Mouse (Mus musculus): Measurements from ENCODE around the gene Fkbp10. TPM values are rescaled to one million over a fixed set of nuclear protein-coding genes. Genes with fewer than 3 reads are reported as not detected.
A peak's percentile ranks its signal among the peaks of the same experiment; 100 is the strongest.

The Fkbp10 gene
- polyA plus RNA-seq, 1 experiment from 2014 or later: 146 TPM

- peaks cover 40% of the 10 kb centered on the region for H3K4me1 ChIP-seq (ENCODE audit: insufficient read depth)
- H3K9me3 ChIP-seq (ENCODE audit: low read depth, low read length): no peaks in the 10 kb centered on the region
- no peak for TF ChIP-seq CTCF (IDR thresholded peaks at IDR 0.05; ENCODE audit: low read depth)
- 54% methylated on average over 7 of the region's 7 CpGs for WGBS
- no peak overlapping the region for H3K27ac ChIP-seq (ENCODE audit: low read depth)
- no peak overlapping the region for H3K4me3 ChIP-seq (ENCODE audit: low read depth, low read length)
- DNase-seq (no peak), ATAC-seq (ENCODE audit: insufficient read depth) (no peak)
- H3K9ac ChIP-seq: no peak overlapping the region
- no peaks in the 10 kb centered on the region for H3K36me3 ChIP-seq (ENCODE audit: insufficient read depth)
- no peaks in the 10 kb centered on the region for H3K27me3 ChIP-seq (ENCODE audit: insufficient read depth, low read length)
- H3K4me2 ChIP-seq: no peak overlapping the region
These were observed 21.8 kb upstream of the Fkbp10 start for GRCm38 (mm10) chr11:100393733-100394132.

- peak overlapping the region; percentile 90; the same call in 1 of the 2 replicates for H3K27ac ChIP-seq (ENCODE audit: low read depth)
- TF ChIP-seq CTCF (IDR thresholded peaks at IDR 0.05; ENCODE audit: low read depth): no peak
- H3K9ac ChIP-seq: no peak overlapping the region
- WGBS: 42% methylated on average over 5 of the region's 5 CpGs
- ATAC-seq (ENCODE audit: insufficient read depth) (no peak), DNase-seq (no peak)
- peaks cover 38% of the 10 kb centered on the region for H3K4me1 ChIP-seq (ENCODE audit: insufficient read depth)
- H3K9me3 ChIP-seq (ENCODE audit: low read depth, low read length): no peaks in the 10 kb centered on the region
- H3K4me3 ChIP-seq (ENCODE audit: low read depth, low read length): peak overlapping the region; percentile 72
- H3K4me2 ChIP-seq: peak overlapping the region; percentile 78
- no peaks in the 10 kb centered on the region for H3K36me3 ChIP-seq (ENCODE audit: insufficient read depth)
- H3K27me3 ChIP-seq (ENCODE audit: insufficient read depth, low read length): no peaks in the 10 kb centered on the region
These were observed 21.0 kb upstream of the Fkbp10 start for GRCm38 (mm10) chr11:100394353-100395074.

GRCm38 (mm10) chr11:100395200-100395599, 20.3 kb upstream of the Fkbp10 start:
- Histone ChIP-seq H3K4me1 (ENCODE audit: insufficient read depth) (peaks cover 32% of the 10 kb centered on the region), H3K9ac (peak overlapping the region; percentile 34; the same call in 1 of the 2 replicates)
- DNase-seq: peak; percentile 45

GRCm38 (mm10) chr11:100395861-100396631, 19.5 kb upstream of the Fkbp10 start:
- H3K4me1 ChIP-seq (ENCODE audit: insufficient read depth): peaks cover 24% of the 10 kb centered on the region
- peak overlapping the region; percentile 76 for H3K9ac ChIP-seq
- H3K27ac ChIP-seq (ENCODE audit: low read depth): peak overlapping the region; percentile 90
- DNase-seq: peak; percentile 57
- H3K36me3 ChIP-seq (ENCODE audit: insufficient read depth): no peaks in the 10 kb centered on the region
- H3K4me2 ChIP-seq: peak overlapping the region; percentile 78
- peak; percentile 28; the same call in 1 of the 2 replicates for TF ChIP-seq CTCF (IDR thresholded peaks at IDR 0.05; ENCODE audit: low read depth)
- no peaks in the 10 kb centered on the region for H3K27me3 ChIP-seq (ENCODE audit: insufficient read depth, low read length)
- peak overlapping the region; percentile 72 for H3K4me3 ChIP-seq (ENCODE audit: low read depth, low read length)
- WGBS: 24% methylated on average over 17 of the region's 17 CpGs
- H3K9me3 ChIP-seq (ENCODE audit: low read depth, low read length): no peaks in the 10 kb centered on the region
- ATAC-seq (ENCODE audit: insufficient read depth): no peak

More at GRCm38 (mm10) chr11:100395200-100395599, 20.3 kb upstream of the Fkbp10 start:
- 28% methylated on average over 11 of the region's 11 CpGs for whole genome bisulfite sequencing
- peak overlapping the region; percentile 90; the same call in 1 of the 2 replicates for H3K27ac ChIP-seq (ENCODE audit: low read depth)
- no peaks in the 10 kb centered on the region for H3K36me3 ChIP-seq (ENCODE audit: insufficient read depth)
- ATAC-seq (ENCODE audit: insufficient read depth): no peak
- peak overlapping the region; percentile 78 for H3K4me2 ChIP-seq
- H3K4me3 ChIP-seq (ENCODE audit: low read depth, low read length): peak overlapping the region; percentile 72
- H3K27me3 ChIP-seq (ENCODE audit: insufficient read depth, low read length): no peaks in the 10 kb centered on the region
- no peaks in the 10 kb centered on the region for H3K9me3 ChIP-seq (ENCODE audit: low read depth, low read length)
- no peak for TF ChIP-seq CTCF (IDR thresholded peaks at IDR 0.05; ENCODE audit: low read depth)

DNA sequence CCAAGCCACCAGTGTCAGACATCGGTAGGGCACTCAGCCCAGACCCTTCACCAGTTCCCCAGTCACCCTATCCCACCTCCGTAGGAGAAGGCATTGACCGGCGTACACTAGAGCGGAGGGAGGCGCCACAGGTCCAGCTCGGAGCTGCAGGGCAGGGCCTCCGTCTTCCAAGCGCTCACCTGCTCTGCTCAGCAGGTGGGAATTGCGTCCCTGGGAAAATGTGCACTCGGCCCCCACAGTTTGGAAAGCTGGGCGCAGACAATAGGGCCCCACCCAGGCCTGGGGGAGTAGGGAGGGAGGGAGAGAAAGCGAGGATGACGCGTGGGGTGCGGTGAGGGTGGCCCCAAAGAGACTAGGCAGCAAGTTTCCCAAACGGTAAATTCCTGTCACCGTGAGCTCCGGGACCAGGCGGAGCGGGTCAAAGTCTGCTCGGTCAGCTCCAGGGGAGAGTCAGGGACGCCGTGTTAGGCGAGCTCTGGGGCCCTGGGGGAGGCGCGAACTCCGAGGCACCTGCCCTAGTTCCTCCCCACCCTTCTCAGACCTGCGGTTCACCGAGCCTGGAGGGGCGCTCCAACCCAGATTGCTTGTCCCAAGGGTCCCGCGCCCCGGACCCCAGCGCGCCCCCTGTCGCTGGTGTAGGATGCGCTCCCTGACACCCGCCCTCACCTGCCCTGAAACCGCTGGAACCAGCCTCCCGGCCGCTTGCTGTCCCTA, 18.5 kb upstream of the Fkbp10 start:
- peak overlapping the region; percentile 76 for H3K9ac ChIP-seq
- H3K36me3 ChIP-seq (ENCODE audit: insufficient read depth): no peaks in the 10 kb centered on the region
- peak overlapping the region; percentile 78 for H3K4me2 ChIP-seq
- H3K27me3 ChIP-seq (ENCODE audit: insufficient read depth, low read length): no peaks in the 10 kb centered on the region
- no peaks in the 10 kb centered on the region for H3K9me3 ChIP-seq (ENCODE audit: low read depth, low read length)
- 1% methylated on average over 42 of the region's 42 CpGs for WGBS
- peak overlapping the region; percentile 72 for H3K4me3 ChIP-seq (ENCODE audit: low read depth, low read length)
- TF ChIP-seq CTCF (IDR thresholded peaks at IDR 0.05; ENCODE audit: low read depth): peak; percentile 66
- H3K27ac ChIP-seq (ENCODE audit: low read depth): peak overlapping the region; percentile 90
- ATAC-seq (ENCODE audit: insufficient read depth): peak; percentile 11
- DNase-seq: peak; percentile 31
- H3K4me1 ChIP-seq (ENCODE audit: insufficient read depth): peaks cover 24% of the 10 kb centered on the region; the same call in 1 of the 2 replicates

GRCm38 (mm10) chr11:100397600-100398389, 17.7 kb upstream of the Fkbp10 start, which contains the start of gene Jup:
TSS of gene Jup (minus strand) at chr11:100397763.
- peaks cover 26% of the 10 kb centered on the region; the same call in 1 of the 2 replicates for H3K4me1 ChIP-seq (ENCODE audit: insufficient read depth)
- peak; percentile 98 for ATAC-seq (ENCODE audit: insufficient read depth)
- 1% methylated on average over 37 of the region's 37 CpGs for WGBS

More at GRCm38 (mm10) chr11:100397600-100398389, 17.7 kb upstream of the Fkbp10 start, which contains the start of gene Jup:
- Histone ChIP-seq H3K9ac (peak within 1 kb of the TSS; percentile 76), H3K27me3 (ENCODE audit: insufficient read depth, low read length) (no peaks in the 10 kb centered on the region), H3K4me3 (ENCODE audit: low read depth, low read length) (peak within 1 kb of the TSS; percentile 72), H3K4me2 (peak within 1 kb of the TSS; percentile 78), H3K36me3 (ENCODE audit: insufficient read depth) (no peaks in the 10 kb centered on the region), H3K27ac (ENCODE audit: low read depth) (peak within 1 kb of the TSS; percentile 90), H3K9me3 (ENCODE audit: low read depth, low read length) (no peaks in the 10 kb centered on the region)
- peak; percentile 100 for DNase-seq
- 0 out of 2 replicates have a peak, but pooled peaks have one; percentile 10 for TF ChIP-seq CTCF (IDR thresholded peaks at IDR 0.05; ENCODE audit: low read depth)

All from lung, embryonic 14.5 days (tissue).